Mouse (Mus musculus): ENCODE measurements around the gene Cfap300.

Cfap300 gene

DNA sequence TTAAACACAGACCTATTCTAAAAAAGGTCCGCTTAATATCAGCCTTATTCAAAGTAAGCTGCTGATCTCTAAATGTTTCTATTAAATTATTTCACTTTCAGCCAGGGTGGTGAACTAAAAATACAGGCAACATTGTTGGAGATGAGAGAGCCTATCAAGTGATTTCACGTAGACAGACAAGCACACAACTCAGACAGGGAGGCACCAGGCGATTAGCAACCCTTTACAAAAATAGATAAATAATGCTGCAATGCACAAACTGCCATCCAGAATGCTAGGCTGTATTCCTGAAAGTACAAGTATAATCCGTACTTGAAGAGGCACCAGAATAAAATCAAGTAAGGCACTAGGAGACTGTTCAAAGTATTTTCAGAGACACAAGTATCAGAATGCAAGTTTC lies 58.3 kb downstream of the Cfap300 start:
- no peak for DNase-seq (ENCODE audit: low read depth in 2 of 2, low spot score in 2 of 2)

GRCm38 (mm10) chr9:7983665-7984064 lies 59.0 kb downstream of the Cfap300 start:
- no peak for DNase-seq (ENCODE audit: low read depth in 2 of 2, low spot score in 2 of 2)

- DNase-seq (ENCODE audit: low read depth in 2 of 2, low spot score in 2 of 2), result no peak
Measured at GRCm38 (mm10) chr9:7980162-7980561, 62.5 kb downstream of the Cfap300 start.

DNA sequence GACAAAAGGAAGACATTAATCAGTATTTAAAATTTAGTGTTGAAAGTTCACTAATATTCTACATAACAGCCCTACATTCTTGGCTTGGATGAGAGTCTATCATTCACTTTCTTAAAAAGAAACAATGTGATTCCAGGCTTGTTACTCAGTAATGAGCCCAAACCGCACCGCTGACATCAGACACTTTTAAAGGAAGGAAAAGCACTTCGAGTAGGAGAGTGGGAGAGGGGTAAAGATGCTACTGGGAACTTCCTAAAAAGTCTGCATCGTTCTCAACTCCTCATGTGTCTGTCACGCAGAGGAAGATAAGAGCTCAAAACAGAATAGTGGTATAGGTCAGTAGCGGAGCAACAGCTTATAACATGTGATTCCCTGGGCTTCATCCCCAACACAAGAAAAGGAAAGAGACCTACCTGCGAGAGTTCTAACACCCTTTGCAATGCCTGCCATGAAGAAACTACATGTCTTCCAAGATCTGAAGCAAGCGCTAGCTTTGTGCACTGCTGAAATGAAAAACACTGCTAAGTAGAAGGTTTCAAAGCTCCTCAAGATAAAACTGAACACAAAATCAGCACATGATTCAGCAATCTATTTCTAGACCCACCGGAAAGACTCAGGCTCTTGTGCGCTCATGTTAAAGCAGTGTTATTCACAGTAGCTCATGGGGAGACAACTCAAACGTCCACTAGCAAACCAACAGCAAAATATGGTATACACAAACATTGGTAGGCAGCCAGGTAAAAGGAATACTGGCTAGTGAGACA lies 63.3 kb downstream of the Cfap300 start:
- DNase-seq (ENCODE audit: low read depth in 2 of 2, low spot score in 2 of 2), result no peak

DNA sequence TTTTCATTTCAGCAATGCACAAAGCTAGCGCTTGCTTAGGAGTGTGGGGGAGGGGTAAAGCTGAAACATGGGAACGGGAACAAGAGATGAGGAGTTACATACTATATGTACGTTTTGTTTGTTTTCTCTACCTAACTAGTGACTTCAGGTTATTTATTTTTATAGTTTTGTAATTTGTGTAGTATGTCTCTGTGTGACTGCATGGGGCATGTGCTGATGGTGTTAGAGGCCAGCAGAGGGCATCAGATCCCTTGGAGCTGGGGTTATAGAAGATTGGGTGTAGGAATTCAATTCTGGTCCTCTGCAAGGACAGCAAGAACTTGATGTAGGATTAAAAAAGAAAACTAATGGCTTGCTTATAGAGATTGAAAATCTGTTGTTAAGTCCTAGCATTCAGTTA lies 64.1 kb downstream of the Cfap300 start:
- no peak for DNase-seq (ENCODE audit: low read depth in 2 of 2, low spot score in 2 of 2)

DNA sequence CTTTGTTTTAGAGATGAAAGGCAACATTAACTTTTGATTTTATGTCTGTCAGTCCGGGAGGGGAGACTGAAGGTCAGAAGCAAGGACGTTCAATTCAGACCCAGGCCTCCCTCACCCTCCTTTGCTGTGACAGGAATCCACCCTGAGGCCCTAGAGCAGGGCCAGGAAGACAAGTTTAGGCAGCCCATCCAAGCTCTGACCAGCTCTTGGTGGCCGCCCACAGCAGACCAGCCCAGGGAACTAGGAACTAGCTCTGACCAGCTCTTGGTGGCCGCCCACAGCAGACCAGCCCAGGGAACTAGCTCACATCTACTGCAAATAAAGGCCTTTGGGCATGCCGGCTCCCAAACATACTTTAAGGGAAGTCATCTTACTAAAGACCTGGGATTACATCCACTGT lies 65.0 kb downstream of the Cfap300 start:
- DNase-seq (ENCODE audit: low read depth in 2 of 2, low spot score in 2 of 2), result no peak

DNA sequence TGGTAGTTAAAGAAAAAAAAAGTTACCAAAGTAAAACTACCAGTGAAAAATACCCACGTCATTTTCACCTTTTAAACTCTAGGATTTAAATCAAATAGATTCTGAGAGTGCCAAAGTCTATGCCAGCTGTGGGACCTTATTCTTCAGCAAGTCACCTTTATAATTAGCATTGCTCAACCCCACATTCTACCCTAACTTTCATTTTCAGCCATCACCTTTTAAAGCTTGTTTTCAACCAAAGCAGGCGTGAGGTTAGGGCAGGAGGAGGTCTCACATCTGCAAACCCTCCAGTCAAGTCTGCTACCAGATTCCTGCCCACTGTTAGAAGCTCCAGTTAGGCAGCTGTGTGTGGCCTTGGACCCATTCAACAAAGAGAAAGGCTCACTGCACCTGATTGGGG lies 70.6 kb downstream of the Cfap300 start:
- DNase-seq (ENCODE audit: low read depth in 2 of 2, low spot score in 2 of 2), result no peak

Data from CD8-positive naive resting alpha-beta T cell, adult 2 months (primary cell).